Mouse (Mus musculus) ES-E14 (cell line): Measurements from ENCODE around the gene Slc29a2.

Experiments used
- CHD2 ChIP-seq: IDR thresholded peaks from 2 replicates; pipeline ENCODE4 v1.6.1; 2014; ENCODE audit warnings: mild to moderate bottlenecking, low read depth, low read length, inconsistent platforms
- HCFC1 ChIP-seq: IDR thresholded peaks from 2 replicates; pipeline ENCODE4 v1.6.1; 2012; ENCODE audit warnings: low read length, inconsistent platforms, borderline replicate concordance; ENCODE audit not compliant: insufficient read depth
- MAFK ChIP-seq: IDR thresholded peaks from 2 replicates; pipeline ENCODE4 v1.6.1; 2014; ENCODE audit warnings: mild to moderate bottlenecking, low read depth, low read length, inconsistent platforms; ENCODE audit not compliant: insufficient read depth
- ZC3H11A ChIP-seq: IDR thresholded peaks from 2 replicates; pipeline ENCODE4 v1.6.1; 2012; ENCODE audit warnings: low read depth, mild to moderate bottlenecking, inconsistent platforms, low read length, borderline replicate concordance
- ZNF384 ChIP-seq: IDR thresholded peaks from 2 replicates; pipeline ENCODE4 v1.6.1; 2012; ENCODE audit warnings: low read depth, low read length, inconsistent platforms

DNA sequence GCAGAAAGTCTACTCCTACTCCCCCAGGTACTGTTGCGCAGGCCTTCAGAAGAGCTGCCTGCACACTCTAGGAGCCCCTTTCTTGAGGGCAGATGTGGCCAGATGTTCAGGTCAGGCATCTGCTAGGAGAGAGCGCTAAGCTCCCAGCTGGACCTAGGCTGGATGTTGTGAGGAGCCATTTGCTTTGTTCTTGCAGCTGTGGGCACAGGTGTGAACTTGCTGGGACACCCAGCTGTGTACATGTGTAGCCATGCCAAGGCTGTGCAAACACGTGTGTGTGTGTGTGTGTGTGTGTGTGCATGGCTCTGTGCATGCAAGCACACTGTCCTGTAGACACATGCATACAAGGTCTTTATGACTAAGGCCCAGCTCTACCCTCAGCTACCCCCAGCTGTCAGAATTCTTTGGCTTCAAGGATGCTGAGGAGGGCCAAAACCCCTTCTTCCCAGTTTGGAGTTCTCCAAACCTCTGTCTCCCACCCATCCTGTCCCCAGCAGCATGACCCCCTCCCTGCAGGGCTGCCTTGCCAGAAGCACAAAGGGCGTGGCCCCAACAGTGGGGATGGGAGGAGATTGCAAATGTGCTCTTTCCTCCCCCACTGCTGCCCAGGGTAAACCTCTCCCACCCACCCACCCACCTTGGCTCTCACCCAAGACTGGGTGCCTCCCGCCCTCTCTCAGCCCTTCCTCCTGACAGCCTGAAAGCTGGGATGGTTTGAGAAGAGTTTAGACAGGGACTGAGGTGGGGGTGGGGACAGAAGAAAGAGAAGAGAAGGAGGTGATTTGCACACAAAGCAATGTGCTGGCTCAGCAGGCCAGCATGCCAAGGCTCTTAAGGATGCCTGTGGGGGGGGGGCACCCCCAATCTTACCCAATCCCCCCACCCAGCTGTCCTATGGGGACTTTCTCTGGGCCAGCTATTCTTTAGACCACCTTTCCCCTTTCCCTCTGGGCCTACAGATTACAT, 37.0 kb downstream of the Slc29a2 start:
- TF ChIP-seq ZC3H11A (no peak), HCFC1 (no peak), MAFK (peak; percentile 56; the same call in 1 of the 2 replicates), CHD2 (no peak), ZNF384 (no peak)
